Mouse (Mus musculus) G1E (cell line): Measurements from ENCODE around the gene Pla2g6.

Experiments
- CTCF ChIP-seq: IDR thresholded peaks from 2 replicates; pipeline ENCODE4 v1.5.1; 2012; ENCODE audit warnings: low read depth, low read length, inconsistent platforms, mixed read lengths
- GATA1 ChIP-seq: IDR thresholded peaks from 2 replicates; pipeline ENCODE4 v1.6.1; 2012; ENCODE audit warnings: borderline replicate concordance, low read length, inconsistent platforms, mixed read lengths
- POLR2AphosphoS5 ChIP-seq: IDR thresholded peaks from 2 replicates; pipeline ENCODE4 v1.6.1; 2012; ENCODE audit warnings: low read depth, low read length, inconsistent platforms; ENCODE audit not compliant: insufficient replicate concordance
- TAL1 ChIP-seq: conservative IDR thresholded peaks from 2 replicates; pipeline ENCODE4 v1.6.1; 2012; ENCODE audit warnings: low read depth, low read length, inconsistent platforms, mixed read lengths

DNA sequence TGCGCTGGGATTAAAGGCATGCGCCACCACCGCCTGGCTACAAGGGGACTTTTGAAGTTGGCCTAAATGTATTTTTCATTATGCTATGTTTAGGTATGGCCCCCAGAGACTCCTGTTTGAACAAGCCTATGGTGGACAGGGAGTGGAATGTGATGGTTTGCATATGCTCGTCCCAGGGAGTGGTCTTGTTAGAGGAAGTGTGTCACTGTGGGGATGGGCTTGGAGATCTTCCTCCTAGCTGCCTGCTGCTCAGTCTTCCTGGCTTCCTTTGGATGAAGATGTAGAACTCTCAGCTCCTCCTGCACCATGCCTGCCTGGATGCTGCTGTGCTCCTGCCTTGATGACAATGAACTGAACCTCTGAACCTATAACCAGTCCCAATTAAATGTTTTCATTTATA is 2.3 kb upstream of the Pla2g6 start:
- TF ChIP-seq CTCF = no peak
- no peak for TF ChIP-seq GATA1
- no peak for TF ChIP-seq TAL1
- no peak for TF ChIP-seq POLR2AphosphoS5
